Mouse (Mus musculus) CD8-positive naive resting alpha-beta T cell, adult 2 months (primary cell): ENCODE results near the gene Wars.
"Not testable (repeated sequence)": the region's sequence is repeated elsewhere in the genome, so short reads cannot be mapped to it uniquely, and the experiment has no call there.

Source experiments
- DNase-seq, 2 experiments: peaks; one replicate each; pipeline ENCODE4 v3.0.0; 2022; ENCODE audit warnings: low read depth in 2 of 2, low spot score in 2 of 2

Wars gene

DNA sequence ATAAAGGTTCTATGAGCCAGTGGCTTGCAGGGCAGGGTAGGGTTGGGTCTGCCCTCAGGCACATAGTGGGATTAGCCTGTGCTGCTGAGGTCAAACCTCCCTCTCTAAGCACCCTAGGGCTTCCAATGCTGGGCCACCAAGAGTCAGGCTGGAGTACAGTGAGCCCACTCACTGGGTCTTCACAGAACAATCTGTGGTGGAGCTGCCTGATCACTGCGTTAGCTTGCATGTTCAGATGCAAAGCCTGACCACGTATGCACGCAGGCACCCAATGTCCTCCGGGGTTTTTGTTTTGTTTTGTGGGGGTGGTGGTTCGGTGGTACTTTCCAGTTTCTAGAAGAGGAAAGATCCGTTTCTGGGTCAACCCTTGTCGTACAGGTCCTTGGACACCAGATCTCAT, 36.9 kb downstream of the Wars start:
- DNase-seq: no peak

DNA sequence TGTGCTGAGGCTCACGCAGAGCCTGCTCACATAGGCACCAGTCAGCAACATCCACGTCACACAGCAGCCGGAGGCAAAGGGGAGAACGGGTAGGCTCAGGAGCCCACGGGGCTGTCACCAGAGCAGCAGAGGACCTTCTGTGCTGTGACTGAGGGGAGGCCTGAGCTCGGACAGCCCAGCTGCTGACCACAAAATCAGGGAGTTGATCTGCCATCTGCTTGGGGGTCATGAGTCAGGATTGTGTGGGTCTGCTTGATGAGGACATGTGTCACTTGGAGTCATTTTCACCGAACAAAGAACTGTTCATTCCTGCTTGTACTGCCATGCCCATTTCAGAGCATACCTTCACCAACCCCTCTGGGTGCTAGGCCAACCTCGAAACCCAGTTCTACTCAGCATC, 37.8 kb downstream of the Wars start:
- DNase-seq: no peak

DNA sequence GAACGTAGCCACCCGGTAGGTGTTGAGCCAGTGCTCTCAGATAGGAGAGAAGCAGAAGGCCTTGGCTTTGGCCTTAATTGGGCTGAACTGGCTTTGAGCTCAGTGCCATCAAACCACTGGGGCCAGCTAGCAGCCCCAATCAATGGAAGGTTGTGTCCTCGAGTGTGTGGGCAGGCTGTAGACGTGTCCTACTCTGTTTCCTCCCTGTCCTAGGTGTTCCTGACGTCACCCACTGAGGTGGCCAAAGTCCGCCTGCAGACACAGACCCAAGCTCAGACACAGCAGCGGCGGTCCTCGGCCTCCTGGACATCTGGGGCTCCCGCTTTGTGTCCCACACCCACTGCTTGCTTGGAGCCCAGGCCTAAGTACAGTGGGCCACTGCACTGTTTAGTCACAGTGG, 38.9 kb downstream of the Wars start:
- DNase-seq: no peak

DNA sequence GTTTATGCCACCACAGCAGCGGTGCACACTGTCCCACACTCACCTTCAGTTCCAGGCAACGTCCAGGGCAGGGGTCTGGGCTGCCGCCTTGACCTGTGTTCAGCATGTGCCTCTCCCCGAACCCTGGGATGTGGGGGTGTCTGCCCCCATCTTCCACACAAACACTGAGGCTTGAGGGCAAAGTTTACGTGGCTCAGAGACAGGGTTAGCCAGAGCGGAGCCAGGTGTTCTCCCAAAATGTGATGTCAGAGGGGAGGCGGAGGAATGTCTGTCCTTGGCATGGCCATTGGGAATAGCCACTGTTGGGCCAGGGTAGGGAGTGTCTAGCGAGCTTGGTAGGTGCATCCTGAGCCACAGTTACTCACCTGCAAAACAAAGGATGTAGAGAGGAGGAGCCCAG, 41.2 kb downstream of the Wars start:
- DNase-seq: no peak

DNA sequence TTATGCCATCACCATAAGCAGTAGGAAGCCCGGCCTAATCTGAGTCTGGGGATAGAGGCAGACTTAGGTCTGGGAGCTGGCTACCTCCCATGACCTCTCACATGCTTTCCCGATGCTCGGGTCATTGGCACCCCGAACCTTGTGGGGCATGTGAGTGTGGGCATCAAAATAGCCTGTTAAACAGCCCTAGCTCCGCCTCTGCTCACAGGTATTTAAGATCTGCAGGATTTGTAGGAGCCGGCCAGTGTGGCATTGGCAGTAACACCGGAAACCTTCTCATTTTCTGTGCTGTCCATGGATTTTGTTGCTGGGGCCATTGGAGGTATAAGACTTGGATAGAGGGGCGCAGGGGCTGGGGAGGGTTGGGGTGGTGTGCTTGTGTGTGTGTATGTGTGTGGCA, 43.1 kb downstream of the Wars start:
- DNase-seq: no peak

DNA sequence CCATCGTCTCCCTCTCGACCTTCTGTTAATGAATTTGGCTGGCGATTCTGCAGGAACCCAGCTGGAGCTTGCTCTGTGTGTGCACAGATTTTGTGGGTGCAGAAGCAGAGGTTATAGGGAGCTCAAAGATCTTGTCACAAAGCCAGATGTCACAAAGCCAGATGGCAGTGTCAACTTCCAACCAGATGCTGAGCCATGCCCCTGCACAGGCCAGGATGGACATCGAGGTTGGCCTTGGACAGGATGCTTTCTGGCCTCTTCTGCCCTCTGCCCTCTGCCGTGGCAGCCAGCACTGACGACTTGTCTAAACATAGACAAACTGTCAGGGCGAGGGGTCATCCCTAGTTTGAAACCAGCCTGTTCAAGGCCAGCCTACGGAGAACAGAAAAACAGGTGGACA, 43.8 kb downstream of the Wars start:
- DNase-seq: no peak

DNA sequence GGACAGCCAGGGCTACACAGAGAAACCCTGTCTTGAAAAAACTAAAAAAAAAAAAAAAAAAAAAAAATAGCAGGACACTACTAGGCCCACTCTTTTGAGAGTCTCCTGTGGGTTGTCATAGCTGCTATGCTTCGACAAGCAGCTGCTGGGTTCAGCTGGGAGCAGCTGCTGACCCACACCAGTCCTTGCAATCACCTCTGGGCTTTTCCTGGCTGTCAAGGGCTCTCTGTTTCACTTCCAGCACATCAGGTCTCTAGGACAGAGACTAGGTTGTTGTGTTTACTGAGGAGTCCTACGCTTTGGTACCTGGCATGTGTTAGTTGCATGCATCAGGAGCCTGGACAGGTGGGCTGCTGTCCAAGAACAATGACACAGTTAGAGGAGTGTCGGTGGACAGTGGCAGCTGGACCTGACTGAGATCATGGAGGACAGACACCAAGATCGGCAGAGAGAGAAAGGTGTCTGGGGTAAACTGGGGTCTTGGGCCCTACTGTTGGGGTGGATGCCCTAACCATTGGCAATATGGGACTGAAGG, 44.4 kb downstream of the Wars start:
- DNase-seq: no peak

DNA sequence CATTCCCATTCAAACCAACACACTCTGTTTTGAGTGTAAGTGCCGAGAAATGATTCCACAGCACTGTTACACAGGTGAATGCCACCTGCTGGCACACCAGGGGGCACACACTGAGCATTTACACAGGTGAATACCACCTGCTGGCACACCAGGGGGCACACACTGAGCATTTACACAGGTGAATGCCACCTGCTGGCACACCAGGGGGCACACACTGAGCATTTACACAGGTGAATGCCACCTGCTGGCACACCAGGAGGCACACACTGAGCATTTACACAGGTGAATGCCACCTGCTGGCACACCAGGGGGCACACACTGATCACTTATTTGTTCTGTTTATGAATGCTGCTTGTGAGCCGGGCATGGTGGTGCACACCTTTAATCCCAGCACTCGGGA, 45.9 kb downstream of the Wars start:
- not testable (repeated sequence) for DNase-seq

DNA sequence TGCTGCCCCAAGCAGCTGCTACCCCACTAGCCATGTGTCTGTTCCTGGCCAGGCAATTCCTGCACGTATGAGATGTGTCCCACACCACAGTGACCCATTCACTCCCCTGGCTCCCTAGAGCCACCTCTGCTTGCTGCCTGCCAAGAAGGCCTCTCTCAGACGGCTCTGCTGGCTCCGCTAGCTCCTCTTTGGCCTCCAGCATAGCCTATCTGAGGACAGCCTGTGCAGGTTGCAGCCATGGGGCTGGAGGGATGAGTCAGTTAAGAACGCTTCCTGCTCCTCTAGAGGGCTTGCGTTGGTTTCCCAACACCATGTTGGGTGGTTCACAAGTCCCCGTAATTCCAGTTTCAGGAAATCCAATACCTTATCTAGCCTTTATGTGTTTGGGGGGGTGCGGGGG, 51.3 kb downstream of the Wars start:
- no peak for DNase-seq

DNA sequence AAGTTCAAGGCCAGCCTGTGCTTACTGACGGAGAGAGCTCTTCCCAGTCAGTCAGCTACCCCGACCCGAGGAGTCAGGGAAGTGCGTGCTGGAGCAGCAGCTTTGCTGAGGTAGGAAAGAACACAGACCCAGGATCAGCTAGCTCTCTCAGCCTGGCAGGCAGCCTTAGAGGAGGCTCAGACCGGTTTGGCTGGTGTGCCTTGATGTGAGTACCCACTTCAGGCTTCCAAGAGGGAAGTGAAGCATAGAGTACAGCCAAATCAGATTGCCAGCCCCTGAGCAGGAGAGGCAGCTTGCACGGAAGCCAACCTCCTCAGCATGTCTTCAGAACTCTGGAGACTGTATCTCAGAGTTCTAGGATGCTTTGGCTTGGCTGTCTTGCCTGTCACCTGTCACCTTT, 52.8 kb downstream of the Wars start:
- no peak for DNase-seq

DNA sequence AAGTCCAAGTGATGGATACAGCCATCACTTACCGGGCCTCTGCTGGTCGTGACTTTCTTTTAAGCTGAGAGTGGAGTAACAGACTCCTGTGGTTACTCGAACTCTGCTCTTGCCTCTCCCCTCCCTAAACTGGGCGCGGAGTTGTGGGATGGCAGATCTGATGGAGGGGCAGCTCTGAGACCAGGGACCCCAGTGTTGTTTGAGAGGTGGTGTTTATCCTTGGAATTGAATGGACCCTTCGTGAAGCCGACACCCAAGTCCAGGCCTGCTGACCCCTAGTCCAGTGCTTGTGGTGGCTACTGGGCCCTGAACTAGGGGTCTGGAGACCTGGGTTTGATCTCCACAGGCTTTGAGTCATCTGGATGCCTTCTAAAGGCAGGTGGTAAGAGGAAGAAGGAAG, 57.3 kb downstream of the Wars start:
- no peak for DNase-seq

DNA sequence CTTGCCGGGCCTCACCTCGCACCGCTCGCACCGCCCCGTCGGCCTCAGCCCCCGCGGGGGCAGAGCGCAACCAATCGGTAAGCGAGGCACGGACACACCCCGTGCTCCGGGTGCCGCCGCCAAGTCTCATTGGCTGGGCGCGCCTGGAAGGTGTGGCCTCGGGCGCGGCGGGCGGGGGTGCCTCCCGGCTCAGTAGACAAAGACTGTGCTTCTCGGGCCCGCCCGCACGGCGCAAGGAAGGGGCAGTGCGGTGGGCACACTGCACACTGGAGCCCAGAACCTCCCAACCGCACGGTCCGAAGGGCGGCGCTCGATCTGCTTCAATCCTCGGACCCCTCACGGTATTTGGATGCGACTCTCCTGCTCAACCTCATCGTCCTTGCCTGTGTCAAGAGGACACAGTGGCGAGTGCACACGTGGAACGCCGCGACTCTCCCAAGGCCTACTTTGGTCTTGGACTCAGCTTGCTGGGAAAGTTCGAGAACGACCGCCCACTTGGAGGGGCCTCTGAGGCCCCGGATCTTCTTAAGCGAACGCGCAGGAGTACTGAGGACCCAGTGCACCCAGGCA, 58.0 kb downstream of the Wars start, which contains the start of the genes Slc25a29 and Slc25a47:
Slc25a29 (minus strand) TSS at position 44 of the 570 bp plus-strand sequence.
Slc25a47 (plus strand) TSS at position 207 of the 570 bp plus-strand sequence.
- DNase-seq: peak; percentile 85 to 88

DNA sequence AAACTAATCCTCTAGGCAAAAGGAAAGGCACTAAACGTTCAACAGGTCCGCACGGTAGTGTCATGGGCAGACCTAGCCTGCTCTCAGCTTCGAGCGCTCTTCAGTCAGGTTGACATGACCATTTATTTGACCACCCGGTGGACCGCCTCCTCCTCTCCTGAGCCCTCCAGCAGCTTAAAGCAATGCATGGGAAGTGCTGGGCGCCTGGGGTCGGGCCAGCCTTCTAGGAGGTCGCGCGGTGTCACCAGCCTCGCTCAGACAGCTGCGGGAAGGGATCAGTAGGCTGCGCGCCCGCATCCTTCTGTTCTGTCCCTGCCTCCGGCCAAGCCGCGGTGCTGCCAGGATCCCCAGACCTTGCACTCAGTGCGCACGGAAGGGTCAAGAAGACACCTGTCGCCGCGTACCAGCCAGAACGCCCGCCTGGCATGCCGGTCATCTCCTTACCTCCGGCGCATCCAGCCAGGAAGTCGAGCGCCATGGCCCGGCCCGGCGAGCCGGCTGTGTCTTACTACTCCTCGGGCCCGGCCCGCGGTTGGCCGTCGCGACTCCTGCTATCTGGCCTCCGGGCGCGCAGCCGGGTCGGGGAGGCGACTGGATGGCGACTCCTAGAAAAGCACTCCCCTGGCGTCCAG, 58.6 kb downstream of the Wars start:
- no peak for DNase-seq

DNA sequence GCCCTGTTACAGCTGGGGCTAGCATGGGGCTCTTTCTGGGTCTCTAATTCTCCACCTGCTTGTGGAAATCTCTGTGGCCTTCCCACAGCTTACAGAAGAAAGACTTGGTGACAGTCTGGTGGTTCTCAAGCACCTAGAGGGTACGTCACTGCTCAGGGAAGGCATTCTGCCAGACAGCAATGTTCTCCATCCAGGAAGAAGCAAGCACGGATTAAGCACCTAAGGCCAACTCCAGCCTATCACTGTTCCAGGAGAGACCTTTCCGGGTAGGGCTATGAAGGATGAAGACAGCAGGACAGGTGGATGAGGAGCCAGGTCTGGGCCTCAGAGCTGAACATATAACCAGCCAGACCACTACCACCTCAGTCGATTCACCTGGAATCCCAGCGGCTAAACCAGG, 59.2 kb downstream of the Wars start:
- DNase-seq: no peak

DNA sequence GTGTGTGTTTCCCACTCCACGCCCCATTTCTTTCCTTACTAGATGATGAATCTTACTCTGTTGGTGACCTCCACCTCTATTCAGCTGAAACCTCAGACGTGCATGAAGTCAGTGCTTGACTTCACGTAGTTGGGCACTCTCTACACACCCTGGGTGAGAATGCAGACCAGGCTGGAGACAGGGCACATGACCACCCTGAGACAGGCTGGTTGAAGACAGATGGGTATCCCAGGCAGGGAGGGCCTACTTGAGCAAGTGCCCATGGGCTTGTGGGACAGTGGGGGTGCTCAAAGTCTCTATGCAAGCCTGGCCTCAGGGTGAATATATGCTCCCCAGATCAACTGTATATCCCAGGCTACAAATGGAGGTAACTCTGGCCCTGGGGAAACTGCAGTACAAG, 59.6 kb downstream of the Wars start:
- DNase-seq: no peak

DNA sequence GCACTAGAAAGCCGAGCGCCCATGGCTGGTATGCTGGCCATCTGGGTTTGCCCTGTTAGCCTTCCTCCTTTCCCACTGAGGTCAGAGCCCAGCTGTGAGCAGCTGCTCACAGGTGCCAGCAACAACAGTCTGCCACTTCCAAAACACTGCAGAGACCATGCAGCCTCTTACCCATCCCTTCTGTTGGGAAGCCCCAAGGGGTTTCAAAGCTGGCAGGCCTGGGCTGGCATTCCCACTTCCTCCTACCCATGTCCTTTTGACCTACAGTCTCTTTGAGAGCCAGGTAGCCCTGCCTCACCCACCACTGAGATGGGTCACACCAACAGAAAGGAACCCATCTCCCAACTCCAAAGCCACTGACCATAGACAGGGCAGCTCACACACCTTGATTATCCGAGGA, 60.6 kb downstream of the Wars start:
- no peak for DNase-seq

DNA sequence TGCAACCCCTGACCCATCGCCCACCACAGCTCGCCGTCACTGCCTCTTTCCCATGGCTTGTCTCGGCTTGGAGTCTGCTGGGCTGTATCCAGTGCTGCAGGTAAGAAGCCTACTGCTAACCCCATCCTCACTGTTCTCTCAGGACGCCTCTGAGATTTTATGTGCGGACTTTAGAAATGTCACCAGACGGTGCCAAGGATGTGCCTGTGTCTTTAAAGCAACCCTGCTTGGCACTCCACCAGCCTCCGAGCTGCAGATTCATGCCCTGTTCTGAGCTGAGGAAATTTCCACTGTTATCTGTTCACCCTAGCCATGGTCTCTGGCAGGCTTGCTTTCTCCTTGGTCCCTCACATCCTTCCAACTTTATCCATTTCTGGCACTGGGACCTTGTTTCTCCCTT, 61.1 kb downstream of the Wars start:
- DNase-seq: no peak

DNA sequence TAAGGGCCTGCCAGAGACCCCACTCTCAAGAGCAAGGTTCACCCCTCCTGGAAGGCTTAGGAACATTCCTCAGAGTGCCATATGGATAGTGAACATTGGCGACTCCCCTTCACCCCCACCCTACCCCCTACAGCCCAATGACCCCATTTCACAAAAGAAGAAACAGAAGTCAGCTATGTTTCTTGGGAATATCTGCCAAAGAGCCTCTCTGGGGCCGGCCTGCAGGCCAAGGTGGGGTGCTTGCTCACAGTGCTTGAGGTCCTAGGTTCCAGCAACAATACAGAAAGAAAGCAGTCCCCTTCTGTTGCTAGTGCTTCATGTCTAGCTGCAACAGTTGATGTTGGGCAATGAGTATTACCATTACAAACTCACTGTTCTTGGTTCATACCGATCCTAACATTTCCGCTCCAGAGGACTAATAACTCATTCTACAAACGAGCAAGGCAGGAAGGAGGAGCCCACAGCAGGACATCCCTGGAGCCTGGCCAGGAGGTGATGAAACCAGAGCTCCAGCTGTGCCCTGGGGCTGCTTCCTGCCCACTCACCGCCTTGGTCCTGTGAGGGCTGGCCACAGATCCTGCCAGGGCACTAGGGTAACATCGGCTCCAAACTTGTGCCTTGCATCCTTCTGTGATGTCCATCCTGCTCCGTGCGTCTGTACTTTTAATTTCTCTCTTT, 61.9 kb downstream of the Wars start:
- no peak for DNase-seq

DNA sequence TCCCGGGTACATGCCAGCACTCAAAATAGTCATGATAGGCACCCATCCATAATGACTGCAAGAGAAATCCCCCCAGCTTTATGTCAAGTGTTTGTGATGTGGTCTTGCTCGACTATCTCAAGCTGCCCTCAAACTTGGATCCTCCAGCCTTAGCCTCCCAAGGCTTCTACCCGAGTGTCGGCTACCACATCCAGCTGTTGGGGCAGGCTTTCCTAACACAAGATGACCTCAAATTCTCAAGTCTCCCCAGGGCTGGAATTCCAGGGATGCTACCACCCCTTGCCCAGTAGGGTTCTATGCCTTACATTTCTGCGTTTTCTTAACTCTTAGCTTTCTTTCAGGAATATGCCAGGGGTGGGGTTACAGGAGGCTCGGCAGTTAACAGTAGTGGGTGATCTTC, 63.6 kb downstream of the Wars start:
- no peak for DNase-seq

DNA sequence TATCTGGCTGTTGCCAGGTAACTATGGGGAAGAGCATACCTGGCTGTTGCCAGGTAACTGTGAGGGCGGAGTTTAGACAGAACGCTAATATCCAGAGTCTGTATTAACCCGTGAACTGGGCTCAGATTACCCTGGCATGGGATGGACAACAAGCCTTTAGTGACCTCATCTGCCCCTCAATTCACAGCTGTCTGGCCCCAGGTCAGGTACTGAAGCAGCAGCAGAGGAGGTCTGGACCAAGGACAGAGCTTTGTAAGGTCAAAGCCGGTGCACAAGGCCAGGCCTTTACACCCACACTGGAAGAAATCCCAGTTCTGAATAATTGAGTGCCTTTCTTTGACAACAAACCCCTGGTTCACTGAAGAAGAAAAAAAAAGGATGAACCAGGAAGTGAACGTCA, 64.3 kb downstream of the Wars start:
- DNase-seq: no peak

DNA sequence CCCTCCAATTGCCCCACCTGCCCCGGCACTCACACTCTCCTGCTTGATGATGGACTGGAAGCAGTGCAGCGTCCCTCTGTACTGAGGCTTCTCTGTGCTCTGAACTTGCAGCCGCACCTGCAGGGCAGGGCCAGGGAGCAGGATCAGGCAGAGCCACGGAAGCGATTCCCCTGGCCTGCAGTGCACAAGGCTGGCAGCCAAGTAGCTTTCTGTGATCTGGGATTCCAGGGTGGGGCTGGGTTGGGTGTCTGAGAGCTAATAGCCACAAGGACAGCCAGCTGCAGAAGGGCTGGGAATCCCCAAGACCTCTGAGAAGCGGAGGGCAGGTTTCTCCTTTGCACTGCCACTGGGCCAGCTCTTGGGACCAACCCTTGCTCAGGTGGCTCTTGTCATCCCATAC, 66.3 kb downstream of the Wars start:
- DNase-seq: no peak

DNA sequence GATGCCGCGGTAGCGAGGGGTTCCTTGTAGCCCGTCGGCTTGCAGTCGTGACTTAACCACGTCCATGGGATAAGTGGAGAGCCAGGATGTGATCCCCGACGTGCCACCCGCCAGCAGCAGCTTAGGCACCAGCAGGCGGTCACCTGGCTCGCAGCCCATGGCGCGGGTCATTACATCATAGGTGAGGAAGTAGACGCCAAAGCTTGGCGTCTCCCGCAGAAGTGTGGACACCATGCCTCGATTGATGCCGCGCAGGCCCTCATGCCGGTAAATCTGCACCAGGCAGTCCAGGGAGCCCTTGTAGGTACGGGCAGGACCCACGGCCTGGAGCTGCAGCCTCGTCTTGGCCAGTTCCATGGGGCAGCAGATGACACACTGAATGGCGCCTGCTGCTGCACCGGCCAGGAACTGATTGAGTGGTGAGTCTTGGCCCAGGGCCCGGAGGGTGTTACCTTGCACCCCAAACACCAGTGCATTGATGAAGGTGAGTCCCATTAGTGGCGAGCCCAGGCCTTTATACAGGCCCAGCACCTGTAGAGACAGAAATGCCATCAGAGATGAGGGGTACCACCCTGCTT, 66.9 kb downstream of the Wars start:
- DNase-seq: no peak
